Mouse (Mus musculus) ovary, postnatal 10 days (tissue): ENCODE data around the gene Prkca.

Experiments used
- DNase-seq: peaks from one replicate; pipeline ENCODE4 v3.0.0; 2022; ENCODE audit warnings: low spot score

Gene Prkca

DNA sequence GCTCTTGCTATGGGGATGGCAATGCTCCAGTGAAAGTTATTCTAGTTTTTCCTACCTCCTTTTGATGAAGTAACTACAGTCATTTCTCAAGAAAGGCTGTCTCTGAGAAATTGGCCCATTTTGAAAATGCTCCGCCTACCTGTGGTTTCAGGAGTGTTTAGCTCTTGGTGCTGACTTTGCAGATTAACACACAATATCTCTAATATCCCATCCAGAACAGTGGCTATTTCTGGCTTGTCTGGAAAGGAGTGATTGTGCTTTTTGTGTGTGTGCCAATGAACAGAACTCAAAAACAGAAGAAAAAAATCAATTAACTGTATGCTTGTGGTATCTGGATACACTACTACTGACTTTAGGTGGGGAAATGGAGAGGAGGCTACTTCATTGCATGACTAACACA, 395.8 kb downstream of the Prkca start:
- no peak for DNase-seq

DNA sequence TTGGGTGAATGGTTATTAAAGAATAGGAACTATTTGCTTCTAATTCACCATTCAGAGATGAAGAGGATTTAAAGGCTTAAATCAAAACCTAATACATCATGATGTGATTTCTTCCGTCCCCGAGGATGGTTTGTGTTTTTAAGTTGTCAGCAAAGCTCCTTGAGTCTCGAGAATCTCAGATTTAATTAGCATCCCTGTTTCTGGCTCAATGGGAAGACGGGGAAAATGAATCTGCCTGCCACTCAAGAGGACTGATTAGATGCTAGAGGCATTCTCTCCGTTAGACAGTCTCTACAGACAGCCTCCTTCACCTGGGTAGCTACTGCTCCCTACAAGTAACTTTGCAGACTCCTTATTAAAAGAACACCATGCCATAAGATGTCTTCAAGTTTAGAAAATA, 396.9 kb downstream of the Prkca start:
- DNase-seq, result no peak

DNA sequence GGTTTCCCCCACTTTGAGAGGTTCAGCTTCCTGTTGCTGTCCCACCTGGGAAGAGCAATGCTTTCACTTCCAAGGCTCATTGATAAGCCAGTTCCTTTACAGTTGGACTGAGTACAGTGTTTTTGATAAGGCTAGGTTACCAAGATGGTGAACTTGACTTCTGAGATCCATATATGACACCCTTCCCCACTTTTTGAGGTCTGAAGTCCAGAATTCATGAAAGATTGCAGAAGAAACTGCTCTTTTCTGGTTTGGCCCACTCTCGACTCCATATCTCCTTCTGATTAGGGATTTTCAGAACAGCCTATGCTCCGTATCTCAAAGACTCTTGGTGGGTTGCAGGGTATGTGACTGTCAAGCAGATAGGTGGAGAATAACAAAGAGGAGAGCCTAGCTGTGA, 406.8 kb downstream of the Prkca start:
- no peak for DNase-seq

DNA sequence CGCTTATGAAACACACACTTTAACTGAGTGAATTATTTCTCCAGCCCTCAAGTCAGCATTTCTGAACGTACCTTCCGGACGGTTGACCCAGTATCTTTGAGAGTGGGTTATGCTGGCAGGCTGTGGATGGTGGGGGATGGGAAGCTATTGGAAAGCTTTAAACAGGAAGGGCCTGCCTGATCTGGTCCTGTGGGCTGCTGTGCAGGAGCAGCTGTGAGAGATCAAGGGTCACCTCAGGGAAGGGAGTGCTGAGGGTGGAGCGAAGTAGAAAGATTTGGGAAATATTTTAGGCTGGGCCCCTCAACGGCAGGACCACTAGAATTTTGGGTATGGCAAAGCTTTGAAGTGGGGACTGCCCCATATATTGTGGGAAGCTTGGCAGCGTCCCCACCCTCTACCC, 412.0 kb downstream of the Prkca start:
- no peak for DNase-seq

DNA sequence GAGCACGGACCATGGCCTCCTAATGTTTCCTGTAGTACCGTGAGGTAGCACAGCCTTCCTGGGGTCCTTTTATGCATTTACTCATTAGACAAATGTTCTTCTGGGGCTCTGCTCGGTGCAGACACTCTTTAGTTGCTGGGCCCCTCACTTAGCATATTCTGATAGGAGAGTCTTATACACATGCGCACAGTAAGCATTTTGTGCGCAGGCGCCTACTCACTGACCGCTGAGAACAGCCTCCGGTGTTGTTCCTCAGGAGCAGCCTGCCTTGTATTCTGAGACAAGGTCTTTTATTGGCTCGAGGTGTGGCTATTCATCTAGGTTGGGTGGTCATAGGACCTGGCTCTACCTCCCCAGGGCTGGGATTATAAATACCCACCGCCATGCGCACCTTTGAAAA, 412.4 kb downstream of the Prkca start:
- DNase-seq, result no peak

DNA sequence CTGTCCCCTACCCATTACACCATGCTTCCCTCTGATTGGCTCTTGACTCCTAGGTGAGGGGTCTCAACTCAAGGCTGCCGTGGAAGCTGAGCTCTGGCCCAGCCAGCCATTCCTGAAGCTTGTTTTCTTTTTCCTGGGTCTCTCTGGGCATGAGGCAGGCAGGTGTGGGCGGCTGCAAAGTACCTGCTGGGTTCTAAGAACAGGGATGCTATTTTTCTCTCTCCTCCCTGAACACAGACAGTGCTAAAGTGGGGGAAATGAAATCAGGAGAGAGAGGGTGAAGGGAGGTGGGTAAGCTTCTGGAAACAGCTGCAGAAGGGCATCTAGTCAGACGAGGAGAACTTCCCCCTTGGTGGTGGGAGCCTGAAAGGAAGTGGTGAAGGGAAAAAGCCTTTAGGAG, 414.0 kb downstream of the Prkca start:
- DNase-seq, result no peak

DNA sequence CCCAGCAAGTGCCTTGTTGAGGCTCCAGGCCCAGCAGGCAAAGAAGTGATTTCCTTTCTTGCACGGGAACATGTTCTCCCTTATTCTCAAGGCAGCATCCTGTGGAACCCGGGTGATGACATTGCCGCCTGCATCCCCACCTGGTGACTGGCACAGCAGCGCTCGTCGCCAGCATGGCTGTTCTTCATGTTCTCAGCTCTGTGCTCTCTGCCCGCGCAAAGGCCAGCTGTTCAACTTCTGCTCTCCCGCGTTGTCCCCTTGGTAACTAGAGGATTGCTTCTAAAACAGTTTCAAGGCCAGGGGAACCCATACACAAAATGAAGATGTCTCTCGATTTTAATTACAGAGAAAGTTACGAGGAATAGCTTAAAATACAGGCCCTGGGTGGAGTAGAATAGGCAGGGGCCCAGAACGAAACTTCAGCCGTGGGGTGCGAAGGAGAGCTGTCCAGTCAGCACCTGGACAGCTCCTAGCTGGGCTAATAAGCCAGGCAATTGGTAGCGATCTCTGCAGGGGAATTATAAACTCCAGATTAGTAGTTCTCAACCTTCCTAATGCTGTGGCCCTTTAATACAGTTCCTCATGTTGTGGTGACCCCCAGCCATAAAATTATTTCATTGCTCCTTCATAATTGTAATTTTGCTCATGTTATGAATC, 423.7 kb downstream of the Prkca start:
- DNase-seq, result no peak

DNA sequence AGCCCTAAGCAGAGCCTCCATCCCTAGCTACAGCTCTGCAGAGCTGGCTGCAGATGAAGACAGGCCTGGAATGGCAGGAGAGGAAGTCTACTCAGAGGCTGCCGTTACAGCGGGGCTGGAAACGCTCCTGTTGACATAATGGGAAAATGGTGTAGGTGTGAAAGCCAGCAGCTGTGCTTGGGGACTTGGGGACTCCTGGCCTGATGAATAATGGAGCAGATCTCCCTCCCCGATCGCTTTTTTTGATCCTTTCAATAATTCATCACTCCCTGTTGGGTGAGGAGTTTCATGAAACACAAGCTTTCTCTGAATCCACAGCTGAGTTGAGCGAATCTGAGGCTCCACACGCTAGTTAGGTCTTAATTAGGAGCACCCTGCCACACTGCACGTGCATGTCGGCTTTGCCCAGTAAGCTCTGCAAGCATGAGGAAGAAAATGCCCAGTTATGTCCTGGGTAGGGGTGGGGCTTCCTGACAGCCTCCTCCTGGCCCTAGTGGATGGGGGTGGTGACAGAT, 425.9 kb downstream of the Prkca start:
- DNase-seq, result no peak

DNA sequence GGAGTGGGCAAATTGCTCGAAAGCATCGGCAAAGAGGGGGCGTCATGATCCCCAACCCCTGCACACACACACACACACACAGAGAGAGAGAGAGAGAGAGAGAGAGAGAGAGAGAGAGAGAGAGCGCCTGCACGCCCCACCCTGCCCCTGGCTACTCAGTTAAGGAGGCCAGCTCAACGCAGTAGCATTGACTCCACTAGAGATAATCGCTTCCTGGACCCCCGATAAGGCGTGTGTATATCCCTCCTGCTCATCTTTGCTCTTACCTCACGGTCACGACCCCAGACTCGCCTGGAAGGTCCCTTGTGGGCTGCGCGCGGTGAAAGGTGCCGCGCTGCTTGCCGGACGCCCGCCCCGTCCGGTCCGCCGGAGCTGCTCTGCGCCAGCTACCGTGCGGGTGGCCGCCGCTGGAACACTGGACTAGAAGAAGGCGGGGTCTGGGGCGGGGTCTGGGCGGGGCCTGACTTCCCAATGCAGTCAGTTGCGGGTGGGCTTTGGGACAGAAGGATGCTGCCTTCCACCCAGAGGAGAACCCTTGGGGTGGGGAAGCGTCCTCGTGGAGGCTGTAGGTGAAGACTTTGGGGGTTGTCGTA, 429.0 kb downstream of the Prkca start, which contains the start of gene Cacng5:
Gene Cacng5 (minus strand): TSS at position 422 of the 593 bp plus-strand sequence.
- DNase-seq, result no peak

DNA sequence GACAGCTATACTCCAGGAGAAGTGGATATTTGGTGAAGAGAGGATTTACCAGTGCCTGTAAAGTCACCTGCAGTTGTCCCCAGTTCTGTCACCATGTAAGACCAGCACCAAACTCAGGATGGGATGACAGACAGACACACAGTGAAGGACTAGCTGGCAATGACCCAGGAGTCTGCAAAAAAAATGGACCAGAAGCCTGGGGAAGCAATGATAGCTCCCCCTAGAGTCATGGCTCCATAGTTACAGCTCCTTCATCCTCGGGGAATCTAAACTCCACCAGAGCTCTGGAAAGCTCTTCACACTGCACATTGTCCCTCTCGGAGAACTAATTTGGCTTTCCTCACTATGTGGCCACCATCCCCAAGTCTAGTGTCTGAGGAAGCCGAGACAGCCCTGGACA, 430.4 kb downstream of the Prkca start:
- DNase-seq, result no peak

DNA sequence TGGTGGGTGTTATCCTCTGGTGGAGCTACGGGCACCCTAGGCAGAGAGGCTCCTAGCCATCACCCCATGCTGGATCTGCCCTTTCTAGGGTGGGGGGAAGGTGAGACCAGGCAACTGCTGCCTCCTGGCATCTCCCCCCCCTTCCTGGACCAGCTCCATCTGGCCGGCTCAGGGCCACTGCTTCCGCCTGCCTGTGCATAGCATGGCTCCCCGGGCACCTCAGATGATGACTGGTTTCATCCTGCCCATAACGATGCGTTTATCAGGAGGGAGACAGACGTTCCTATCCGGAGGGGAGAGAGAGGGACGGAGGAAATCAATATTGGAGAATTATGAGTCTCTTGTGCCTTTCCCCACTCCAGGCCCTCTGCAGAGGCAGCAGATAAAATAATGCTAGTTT, 438.4 kb downstream of the Prkca start:
- no peak for DNase-seq

DNA sequence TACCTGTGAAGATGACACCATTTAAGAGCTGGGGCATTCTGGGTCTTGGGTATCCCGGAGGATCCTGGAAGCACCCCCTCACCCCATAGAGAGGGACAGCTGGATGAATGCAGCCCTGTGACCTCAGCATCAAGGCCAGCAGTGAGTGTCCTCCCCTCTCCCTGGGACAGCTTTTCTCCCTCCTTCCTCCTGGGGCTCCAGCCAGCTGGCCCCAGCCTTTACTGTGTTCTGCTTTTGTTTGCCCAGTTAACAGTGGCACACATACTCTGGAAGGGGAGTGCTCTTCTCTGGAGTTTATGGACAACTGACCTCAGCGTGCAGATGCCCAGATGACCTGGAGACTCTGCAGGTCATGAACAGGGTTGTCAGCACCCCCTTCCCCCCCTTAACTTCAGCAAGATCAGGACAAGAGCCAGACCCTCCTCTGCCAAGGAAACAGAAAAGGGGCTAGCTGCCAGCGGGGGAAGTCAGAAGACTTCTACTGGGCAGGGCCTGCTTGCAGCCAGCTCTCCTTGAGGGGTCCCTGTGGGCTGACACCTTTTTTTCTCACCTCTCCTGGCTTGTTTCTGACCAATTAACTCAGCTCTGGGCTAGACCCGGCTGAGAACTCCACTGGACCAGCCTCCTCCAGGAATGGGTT, 439.6 kb downstream of the Prkca start:
- no peak for DNase-seq

DNA sequence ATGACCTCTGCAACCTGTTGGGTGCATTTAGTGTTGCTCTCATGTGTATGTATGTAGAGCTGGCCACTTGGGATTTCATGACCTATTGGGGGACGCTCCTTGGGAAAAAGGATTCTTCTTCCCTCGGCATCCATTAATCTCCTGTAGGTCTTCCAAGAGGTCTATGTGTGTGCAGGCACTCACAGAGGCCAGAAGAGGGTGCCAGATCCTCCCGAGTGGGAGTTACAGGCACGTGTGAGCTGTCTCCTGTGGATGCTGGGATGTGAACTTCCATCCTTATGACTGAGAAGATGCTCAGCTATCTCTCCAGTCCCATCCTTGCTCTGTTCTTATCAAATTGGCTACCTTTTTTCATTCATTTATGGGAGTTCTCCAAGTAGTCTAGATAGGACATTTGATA, 443.3 kb downstream of the Prkca start:
- no peak for DNase-seq

DNA sequence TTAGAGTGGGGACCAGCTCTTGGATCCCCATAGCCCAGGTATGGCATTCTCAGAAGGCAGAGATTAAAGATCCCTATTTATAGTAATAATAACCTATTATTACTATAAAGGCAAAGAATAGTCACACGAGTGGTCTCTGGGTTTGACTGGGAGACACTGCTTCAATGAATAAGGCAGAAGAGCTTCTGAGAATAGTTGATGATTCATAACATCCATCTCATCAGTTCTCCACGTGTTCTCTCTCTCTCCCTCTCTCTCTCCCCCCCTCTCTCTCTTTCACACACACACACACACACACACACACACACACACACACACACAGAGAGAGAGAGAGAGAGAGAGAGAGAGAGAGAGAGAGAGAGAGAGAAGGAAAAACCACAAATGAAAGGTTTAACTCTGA, 445.0 kb downstream of the Prkca start:
- DNase-seq, result no peak

DNA sequence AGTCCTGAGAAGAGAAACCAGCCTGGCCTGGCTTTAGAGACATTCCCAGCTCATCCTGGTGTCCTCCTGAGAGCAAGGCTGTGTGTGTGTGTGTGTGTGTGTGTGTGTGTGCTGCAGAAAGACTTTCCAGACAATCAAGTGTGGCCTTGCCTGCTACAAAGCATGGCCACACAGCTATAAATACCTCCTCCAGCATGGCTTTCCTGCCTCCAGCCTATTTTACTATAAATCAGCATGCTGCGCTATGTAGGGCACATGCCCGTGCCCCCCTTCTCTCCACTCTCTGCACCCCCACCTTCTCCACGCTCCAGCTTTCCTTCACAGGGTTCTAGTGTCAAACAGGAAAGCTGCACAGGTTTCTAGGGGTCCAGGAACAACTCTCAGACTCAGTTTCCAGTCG, 448.1 kb downstream of the Prkca start:
- DNase-seq, result no peak

DNA sequence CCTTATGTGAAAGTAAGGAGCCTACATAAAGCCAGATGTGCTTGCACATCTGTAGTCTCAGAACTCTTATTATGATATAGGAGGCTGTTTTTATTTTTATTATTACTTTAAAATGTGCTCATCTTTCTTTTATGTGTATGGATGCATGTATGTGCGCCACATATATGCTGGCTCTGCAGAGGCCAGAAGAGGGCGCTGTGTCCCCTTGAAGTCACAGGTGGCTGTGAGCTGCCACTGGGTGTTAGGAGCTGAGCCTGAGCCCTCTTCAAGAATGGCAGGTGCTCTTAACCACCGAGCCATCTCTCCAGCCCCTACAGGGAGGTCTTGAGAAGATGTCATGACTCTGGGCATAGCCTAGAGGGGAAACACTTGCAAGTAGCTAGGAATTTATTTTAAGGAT, 452.4 kb downstream of the Prkca start:
- DNase-seq, result no peak

DNA sequence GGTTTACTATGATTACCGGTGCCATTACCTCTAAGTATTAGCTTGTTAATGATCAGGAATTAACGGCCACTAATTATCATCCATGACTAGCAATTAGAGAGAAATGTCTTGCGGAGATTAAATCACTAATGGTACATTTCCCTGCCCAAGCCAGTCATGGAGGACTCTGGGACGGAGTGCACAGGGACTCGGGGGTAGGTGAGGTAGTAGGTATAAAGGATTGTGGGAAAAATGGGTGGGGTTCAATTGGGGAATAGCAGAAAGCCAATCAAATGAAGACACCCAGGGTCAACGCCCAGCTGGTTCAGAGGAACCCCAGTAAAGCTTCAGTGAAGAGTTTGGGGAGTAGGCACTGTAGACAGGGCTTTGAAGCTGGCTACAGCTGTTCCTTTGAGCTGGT, 456.4 kb downstream of the Prkca start:
- no peak for DNase-seq
